Mouse (Mus musculus) B cell, adult 67 days (primary cell): ENCODE data around the gene Dusp22. TPM values are rescaled to one million over a fixed set of nuclear protein-coding genes. Genes with fewer than 3 reads are reported as not detected.

Experiments used
- total RNA-seq, 2 experiments: library from RNA; stranded (reverse); gene quantifications; 4 replicates each; pipeline ENCODE4 v1.2.4; 2023

The Dusp22 gene
- total RNA-seq: 10 to 100 TPM; 32.0 to 32.8 TPM

DNA sequence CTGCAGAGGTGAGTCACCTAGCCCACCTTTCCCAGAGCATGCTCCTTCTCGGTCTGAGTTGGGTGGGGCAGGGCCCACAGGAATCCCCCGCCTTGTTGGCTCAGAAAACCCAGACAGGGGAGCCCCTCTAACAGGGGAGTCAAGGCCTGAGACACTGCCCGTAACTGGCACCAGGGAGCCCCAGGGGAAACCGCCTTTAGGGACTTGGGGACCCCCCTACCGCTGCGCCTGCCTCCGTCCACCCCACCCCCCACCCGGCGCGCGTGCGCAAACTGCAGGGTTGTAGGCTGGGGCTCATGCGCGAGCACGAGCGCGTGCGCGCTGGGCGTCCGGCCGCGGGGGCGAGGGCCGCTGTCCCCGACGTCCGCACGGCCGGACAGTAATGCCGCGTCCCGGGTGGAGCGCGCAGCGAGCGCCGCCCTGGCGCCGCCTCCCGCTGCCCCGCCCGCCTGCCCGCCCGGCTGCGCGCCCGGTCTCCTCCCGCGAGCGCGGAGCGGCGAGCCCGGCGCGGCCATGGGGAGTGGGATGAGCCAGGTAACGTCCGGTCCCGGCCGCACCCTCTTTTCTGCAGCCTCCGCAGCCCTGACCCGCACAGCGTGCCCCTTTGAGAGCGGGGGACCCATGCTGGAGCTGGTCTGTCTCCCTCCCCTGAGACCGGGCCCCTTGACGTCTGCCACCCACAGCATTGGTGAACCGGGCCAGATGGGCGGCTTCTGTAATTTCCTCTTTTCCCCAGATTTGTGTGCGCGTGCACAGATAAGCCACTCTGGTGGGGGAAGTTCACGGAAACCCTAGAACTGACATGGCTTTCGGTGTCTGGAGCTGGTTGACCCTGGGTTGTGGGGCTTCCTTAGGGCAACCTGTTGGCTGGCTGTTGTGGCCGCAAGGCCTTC is at the start of gene Dusp22:
Gene Dusp22 (plus strand): TSS at position 387 of the 893 bp plus-strand sequence.

DNA sequence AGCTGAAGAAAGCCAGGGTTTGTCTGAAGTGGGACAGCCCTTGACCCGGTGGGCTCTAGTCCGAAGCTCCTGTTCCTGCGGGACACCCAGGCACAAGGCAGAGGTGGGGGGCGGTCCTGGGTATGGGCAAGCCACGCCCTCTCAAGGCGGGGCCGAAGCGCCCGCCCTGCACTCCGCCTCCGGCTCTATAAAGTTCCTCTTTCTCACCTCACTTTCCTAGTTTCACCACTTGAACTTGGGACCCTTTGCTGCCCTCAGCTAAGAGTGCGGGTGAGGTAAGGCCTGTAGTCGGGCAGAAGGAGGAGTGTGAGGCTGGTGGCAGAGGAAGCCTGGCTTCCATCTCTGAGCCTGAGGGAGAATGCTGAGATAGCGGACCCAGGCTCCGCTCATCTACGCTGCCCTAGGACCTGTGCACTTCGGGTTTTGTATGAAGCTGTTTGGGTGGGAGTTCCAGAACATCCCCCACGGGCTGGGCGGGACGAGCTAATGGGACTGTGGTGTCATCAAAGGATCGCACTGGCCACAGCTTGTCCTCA is 89.3 kb downstream of the Dusp22 start, which contains the start of gene Irf4:
Gene Irf4 (plus strand): TSS at position 206 of the 536 bp plus-strand sequence.

Other genes starting within 250 kb of the Dusp22 start
- 10 to 100 TPM; 91.4 to 97.9 TPM for gene Uqcrfs1, start 114.6 kb upstream of the Dusp22 start, total RNA-seq
- gene Irf4, start 89.2 kb downstream of the Dusp22 start, total RNA-seq: 100 to 1,000 TPM; 443 to 590 TPM